Mouse (Mus musculus): ENCODE measurements around the gene Mettl21e. TPM values are rescaled to one million over a fixed set of nuclear protein-coding genes. Genes with fewer than 3 reads are reported as not detected.

The Mettl21e gene
- total RNA-seq, 2 experiments from 2014 or later, result not detected

Other genes with a start within 250 kb of the Mettl21e start
- not detected for gene Mettl21c, start 198.9 kb downstream of the Mettl21e start, total RNA-seq (2021)
- under 1 TPM in 1 of 2 experiments, not detected in 1; 0.03 TPM for gene Gm8251, start 157.0 kb downstream of the Mettl21e start, total RNA-seq (2021)
- gene Tex30, start 116.5 kb downstream of the Mettl21e start, total RNA-seq (2021), result 10 to 100 TPM in 1 of 2 experiments, 1 to 10 TPM in 1; 9.5 to 10.2 TPM
- gene Kdelc1, start 100.2 kb downstream of the Mettl21e start, total RNA-seq (2021), result 10 to 100 TPM; 10.8 to 15.9 TPM
- gene Bivm, start 100.0 kb downstream of the Mettl21e start, total RNA-seq (2021), result 10 to 100 TPM; 14.6 to 15.9 TPM
- 10 to 100 TPM; 18.1 to 22.3 TPM for gene Ercc5, start 71.2 kb downstream of the Mettl21e start, total RNA-seq (2021)

Measured in adrenal gland, adult 18-20 months (tissue).